Comparison of ENCODE assay signal across 11 mouse cellular contexts in the genomic region with DNA sequence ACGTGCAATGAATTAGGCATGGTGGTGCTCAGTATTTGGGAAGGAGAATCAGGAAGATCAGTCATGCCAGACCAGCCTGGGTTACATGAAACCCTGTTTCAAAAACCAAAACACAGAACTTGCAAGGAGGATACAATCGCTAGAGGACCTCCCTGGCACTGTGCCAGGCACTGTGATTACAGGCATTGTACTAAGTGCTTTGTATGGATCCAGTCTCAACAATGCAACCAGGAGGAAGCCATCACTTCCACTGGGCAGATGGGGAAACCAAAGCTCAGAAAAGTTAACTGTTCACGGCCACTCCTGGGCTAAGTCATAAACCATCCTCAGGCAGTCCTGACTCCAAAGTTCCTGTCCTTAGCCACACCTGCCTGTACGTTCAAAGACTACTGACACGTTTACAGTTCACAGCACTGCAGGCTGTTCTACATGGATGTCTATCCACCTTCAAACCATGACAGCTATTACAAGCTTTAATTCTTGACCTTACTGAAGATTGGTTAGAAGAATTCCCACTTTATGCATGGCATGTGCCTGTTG. TPM values are rescaled to one million over a fixed set of nuclear protein-coding genes. Genes with fewer than 3 reads are reported as not detected.
DNase-seq lines count a peak whose midpoint lies in the region; ATAC-seq and TF ChIP-seq lines count a peak whose summit lies in the region.
"Had no signal": no experiment of that assay in that cellular context is flagged by ENCODE, and none has a peak within 500 bp of the region (broad histone marks: within the 10 kb centered on the region; RNA-seq: fewer than 3 reads in every experiment).

No protein-coding gene starts in this region.

- H3K9ac ChIP-seq in embryonic facial prominence, embryonic 11.5 days (replicated peaks; ENCODE audit: low read length), result no peak overlapping the region
- no peak overlapping the region for H3K9ac ChIP-seq in midbrain, postnatal 0 days (replicated peaks; ENCODE audit: low read length, poor library complexity, severe bottlenecking)
- no peak overlapping the region for H3K9ac ChIP-seq in midbrain, embryonic 16.5 days (ENCODE audit: low read depth, low read length)
- no peak overlapping the region for H3K9ac ChIP-seq in intestine, embryonic 15.5 days
- H3K9ac ChIP-seq: liver, embryonic 15.5 days; neural tube, embryonic 15.5 days had no signal

- H3K4me2 ChIP-seq in embryonic facial prominence, embryonic 11.5 days (ENCODE audit: low read depth, low read length), result no peak overlapping the region
- no peak overlapping the region for H3K4me2 ChIP-seq in midbrain, postnatal 0 days (ENCODE audit: low read depth, low read length, poor library complexity, severe bottlenecking)
- no peak overlapping the region for H3K4me2 ChIP-seq in midbrain, embryonic 16.5 days (ENCODE audit: low read length)
- no peak overlapping the region for H3K4me2 ChIP-seq in intestine, embryonic 15.5 days (replicated peaks)
- H3K4me2 ChIP-seq: liver, embryonic 15.5 days; neural tube, embryonic 15.5 days had no signal

- no peak for ATAC-seq in embryonic facial prominence, embryonic 11.5 days (replicated peaks; ENCODE audit: insufficient number of reproducible peaks, low FRiP score, low TSS enrichment, low read depth)
- ATAC-seq in midbrain, postnatal 0 days (ENCODE audit: low FRiP score), result no peak
- ATAC-seq in midbrain, embryonic 16.5 days, result no peak
- ATAC-seq in intestine, embryonic 15.5 days, result peak; percentile 78
- 0 out of 2 replicates have a peak, but pooled peaks have one; percentile 12 for ATAC-seq in megakaryocyte, adult 5-6 weeks (ENCODE audit: poor library complexity, severe bottlenecking)
- ATAC-seq in granulocyte monocyte progenitor cell, adult 5-6 weeks (replicated peaks; ENCODE audit: poor library complexity, severe bottlenecking), result no peak
- ATAC-seq: CD4-positive, CD25-positive, alpha-beta regulatory T cell, adult 4 months had no signal

- no peaks in the 10 kb centered on the region for H3K36me3 ChIP-seq in embryonic facial prominence, embryonic 11.5 days (replicated peaks; ENCODE audit: control insufficient read depth, insufficient read depth, low read depth, low read length)
- no peaks in the 10 kb centered on the region for H3K36me3 ChIP-seq in embryonic facial prominence, embryonic 10.5 days (replicated peaks)
- no peaks in the 10 kb centered on the region for H3K36me3 ChIP-seq in midbrain, postnatal 0 days (ENCODE audit: insufficient read depth, low read length)
- H3K36me3 ChIP-seq in midbrain, embryonic 16.5 days (ENCODE audit: control insufficient read depth, insufficient read depth, low read length), result no peaks in the 10 kb centered on the region
- no peaks in the 10 kb centered on the region for H3K36me3 ChIP-seq in intestine, embryonic 15.5 days
- H3K36me3 ChIP-seq: liver, embryonic 15.5 days; neural tube, embryonic 15.5 days had no signal

- no peak overlapping the region for H3K27ac ChIP-seq in embryonic facial prominence, embryonic 11.5 days (replicated peaks; ENCODE audit: low read depth, low read length)
- no peak overlapping the region for H3K27ac ChIP-seq in embryonic facial prominence, embryonic 10.5 days (replicated peaks)
- no peak overlapping the region for H3K27ac ChIP-seq in midbrain, postnatal 0 days (ENCODE audit: low read depth, low read length)
- no peak overlapping the region for H3K27ac ChIP-seq in midbrain, embryonic 16.5 days (ENCODE audit: low read length)
- no peak overlapping the region for H3K27ac ChIP-seq in intestine, embryonic 15.5 days
- H3K27ac ChIP-seq: liver, embryonic 15.5 days; neural tube, embryonic 15.5 days had no signal

- H3K4me1 ChIP-seq in embryonic facial prominence, embryonic 11.5 days (ENCODE audit: control insufficient read depth, insufficient read depth, low read length), result no peaks in the 10 kb centered on the region
- H3K4me1 ChIP-seq in embryonic facial prominence, embryonic 10.5 days, result peaks cover 20% of the 10 kb centered on the region
- no peaks in the 10 kb centered on the region for H3K4me1 ChIP-seq in midbrain, postnatal 0 days (ENCODE audit: insufficient read depth, low read length)
- peaks cover 9% of the 10 kb centered on the region for H3K4me1 ChIP-seq in midbrain, embryonic 16.5 days (ENCODE audit: control insufficient read depth, insufficient read depth, low read length)
- 0 out of 2 replicates have a peak, but pooled peaks cover 10% of the 10 kb centered on the region for H3K4me1 ChIP-seq in intestine, embryonic 15.5 days (replicated peaks)

- 82% methylated on average over 5 of the region's 5 CpGs for WGBS in embryonic facial prominence, embryonic 11.5 days
- WGBS in embryonic facial prominence, embryonic 10.5 days, result 90% methylated on average over 5 of the region's 5 CpGs
- WGBS in midbrain, postnatal 0 days, result 55% methylated on average over 5 of the region's 5 CpGs
- WGBS in midbrain, embryonic 16.5 days, result 57% methylated on average over 5 of the region's 5 CpGs
- 32% methylated on average over 5 of the region's 5 CpGs for WGBS in intestine, embryonic 15.5 days

- peak; percentile 32 for DNase-seq in embryonic facial prominence, embryonic 11.5 days (ENCODE audit: low spot score)
- no peak for DNase-seq in embryonic facial prominence, embryonic 10.5 days (ENCODE audit: low spot score)
- peak; percentile 15 for DNase-seq in midbrain, postnatal 0 days (ENCODE audit: low spot score)
- no peak for DNase-seq in cerebellum, adult 9-10 months

- no peak overlapping the region for H3K4me3 ChIP-seq in embryonic facial prominence, embryonic 11.5 days (ENCODE audit: low read depth, low read length)
- H3K4me3 ChIP-seq in embryonic facial prominence, embryonic 10.5 days, result no peak overlapping the region
- H3K4me3 ChIP-seq in midbrain, postnatal 0 days (ENCODE audit: low read depth, low read length), result no peak overlapping the region
- H3K4me3 ChIP-seq in midbrain, embryonic 16.5 days (ENCODE audit: low read depth, low read length), result no peak overlapping the region
- no peak overlapping the region for H3K4me3 ChIP-seq in intestine, embryonic 15.5 days (replicated peaks)
- H3K4me3 ChIP-seq: liver, embryonic 15.5 days; neural tube, embryonic 15.5 days had no signal

- no peaks in the 10 kb centered on the region for H3K27me3 ChIP-seq in embryonic facial prominence, embryonic 11.5 days (ENCODE audit: control insufficient read depth, insufficient read depth, low read length)
- H3K27me3 ChIP-seq in embryonic facial prominence, embryonic 10.5 days (replicated peaks; ENCODE audit: low read depth, poor library complexity, severe bottlenecking), result no peaks in the 10 kb centered on the region
- no peaks in the 10 kb centered on the region for H3K27me3 ChIP-seq in midbrain, postnatal 0 days (ENCODE audit: insufficient read depth, low read length)
- H3K27me3 ChIP-seq in midbrain, embryonic 16.5 days (ENCODE audit: control insufficient read depth, insufficient read depth, low read depth, low read length), result no peaks in the 10 kb centered on the region
- H3K27me3 ChIP-seq in intestine, embryonic 15.5 days (replicated peaks), result no peaks in the 10 kb centered on the region
- H3K27me3 ChIP-seq: liver, embryonic 15.5 days; neural tube, embryonic 15.5 days had no signal

- H3K9me3 ChIP-seq in embryonic facial prominence, embryonic 11.5 days (replicated peaks; ENCODE audit: control insufficient read depth, low read length), result no peaks in the 10 kb centered on the region
- no peaks in the 10 kb centered on the region for H3K9me3 ChIP-seq in embryonic facial prominence, embryonic 10.5 days
- no peaks in the 10 kb centered on the region for H3K9me3 ChIP-seq in midbrain, postnatal 0 days (ENCODE audit: low read length)
- no peaks in the 10 kb centered on the region for H3K9me3 ChIP-seq in midbrain, embryonic 16.5 days (replicated peaks; ENCODE audit: control insufficient read depth, low read length, poor library complexity, severe bottlenecking)
- H3K9me3 ChIP-seq in intestine, embryonic 15.5 days, result no peaks in the 10 kb centered on the region
- H3K9me3 ChIP-seq: liver, embryonic 15.5 days; neural tube, embryonic 15.5 days had no signal

- no peak for TF ChIP-seq CTCF in midbrain, postnatal 0 days (IDR thresholded peaks at IDR 0.05)

RNA-seq across cellular contexts. Expression of gene Zfyve19, which starts 5.4 kb away (rescaled TPM):
- 44.3 and 46.1 TPM in 2 replicates for polyA plus RNA-seq in embryonic facial prominence, embryonic 11.5 days (2014; fragmentation: Nextera tagmentation; extraction: Ambion mirVana)
- polyA plus RNA-seq in embryonic facial prominence, embryonic 10.5 days (2016; fragmentation: Nextera tagmentation; extraction: Ambion mirVana), result 52.9 and 58.5 TPM in 2 replicates
- total RNA-seq in midbrain, postnatal 0 days (2014; rRNA removed), result 30.5 and 44.0 TPM in 2 replicates
- polyA plus RNA-seq in midbrain, postnatal 0 days (2015; fragmentation: Nextera tagmentation; extraction: Ambion mirVana), result 52.0 and 57.3 TPM in 2 replicates
- polyA plus RNA-seq in midbrain, embryonic 16.5 days (2015; fragmentation: Nextera tagmentation; extraction: Ambion mirVana), result 62.4 and 62.6 TPM in 2 replicates
- 59.3 and 64.9 TPM in 2 replicates for polyA plus RNA-seq in intestine, embryonic 15.5 days (2015; fragmentation: Nextera tagmentation; extraction: Ambion mirVana)
- 16.4 and 21.6 TPM in 2 replicates for total RNA-seq in megakaryocyte, adult 5-6 weeks (2015)
- total RNA-seq in megakaryocyte, adult 5-6 weeks (2017), result 30.7 and 39.8 TPM in 2 replicates
- 49.0 and 76.4 TPM in 2 replicates for total RNA-seq in granulocyte monocyte progenitor cell, adult 5-6 weeks (2014; fragmentation: Nextera tagmentation)
- 66.1 and 83.0 TPM in 2 replicates for total RNA-seq in granulocyte monocyte progenitor cell, adult 5-6 weeks (2017)

RNA-seq across cellular contexts. Expression of gene Dnajc17, which starts 5.6 kb away (rescaled TPM):
- 25.9 and 26.2 TPM in 2 replicates for polyA plus RNA-seq in embryonic facial prominence, embryonic 11.5 days (2014; fragmentation: Nextera tagmentation; extraction: Ambion mirVana)
- polyA plus RNA-seq in embryonic facial prominence, embryonic 10.5 days (2016; fragmentation: Nextera tagmentation; extraction: Ambion mirVana), result 25.2 and 25.4 TPM in 2 replicates
- 22.1 and 24.5 TPM in 2 replicates for total RNA-seq in midbrain, postnatal 0 days (2014; rRNA removed)
- 24.5 and 25.9 TPM in 2 replicates for polyA plus RNA-seq in midbrain, postnatal 0 days (2015; fragmentation: Nextera tagmentation; extraction: Ambion mirVana)
- 25.9 and 28.5 TPM in 2 replicates for polyA plus RNA-seq in midbrain, embryonic 16.5 days (2015; fragmentation: Nextera tagmentation; extraction: Ambion mirVana)
- 15.9 and 18.5 TPM in 2 replicates for polyA plus RNA-seq in intestine, embryonic 15.5 days (2015; fragmentation: Nextera tagmentation; extraction: Ambion mirVana)
- 22.8 and 24.1 TPM in 2 replicates for total RNA-seq in megakaryocyte, adult 5-6 weeks (2015)
- 46.7 and 50.7 TPM in 2 replicates for total RNA-seq in megakaryocyte, adult 5-6 weeks (2017)
- 18.6 and 22.0 TPM in 2 replicates for total RNA-seq in granulocyte monocyte progenitor cell, adult 5-6 weeks (2014; fragmentation: Nextera tagmentation)
- total RNA-seq in granulocyte monocyte progenitor cell, adult 5-6 weeks (2017), result 57.1 and 60.6 TPM in 2 replicates

RNA-seq across cellular contexts. Expression of gene Ppp1r14d, which starts 26.7 kb away (rescaled TPM):
- not detected in 2 replicates for polyA plus RNA-seq in embryonic facial prominence, embryonic 11.5 days (2014; fragmentation: Nextera tagmentation; extraction: Ambion mirVana)
- polyA plus RNA-seq in embryonic facial prominence, embryonic 10.5 days (2016; fragmentation: Nextera tagmentation; extraction: Ambion mirVana), result 0.20 TPM in 2 replicates
- total RNA-seq in midbrain, postnatal 0 days (2014; rRNA removed), result not detected in 2 replicates
- polyA plus RNA-seq in midbrain, postnatal 0 days (2015; fragmentation: Nextera tagmentation; extraction: Ambion mirVana), result not detected in 2 replicates
- polyA plus RNA-seq in midbrain, embryonic 16.5 days (2015; fragmentation: Nextera tagmentation; extraction: Ambion mirVana), result not detected in 2 replicates
- polyA plus RNA-seq in intestine, embryonic 15.5 days (2015; fragmentation: Nextera tagmentation; extraction: Ambion mirVana), result 15.2 and 18.1 TPM in 2 replicates
- total RNA-seq in megakaryocyte, adult 5-6 weeks (2015), result not detected in 2 replicates
- total RNA-seq in megakaryocyte, adult 5-6 weeks (2017), result not detected in 2 replicates
- total RNA-seq in granulocyte monocyte progenitor cell, adult 5-6 weeks (2014; fragmentation: Nextera tagmentation), result not detected in 2 replicates
- not detected in 2 replicates for total RNA-seq in granulocyte monocyte progenitor cell, adult 5-6 weeks (2017)
- polyA plus RNA-seq: CD4-positive, CD25-positive, alpha-beta regulatory T cell, adult 4 months; liver, embryonic 15.5 days; neural tube, embryonic 15.5 days had no signal

RNA-seq across cellular contexts. Expression of gene Gm14137, which starts 28.7 kb away (rescaled TPM):
- polyA plus RNA-seq in embryonic facial prominence, embryonic 11.5 days (2014; fragmentation: Nextera tagmentation; extraction: Ambion mirVana), result 0.31 and 0.41 TPM in 2 replicates
- polyA plus RNA-seq in embryonic facial prominence, embryonic 10.5 days (2016; fragmentation: Nextera tagmentation; extraction: Ambion mirVana), result 0.77 and 1.0 TPM in 2 replicates
- total RNA-seq in midbrain, postnatal 0 days (2014; rRNA removed), result 0.05 TPM in 1 of 2 replicates, not detected in the other
- 0.32 and 0.47 TPM in 2 replicates for polyA plus RNA-seq in midbrain, postnatal 0 days (2015; fragmentation: Nextera tagmentation; extraction: Ambion mirVana)
- polyA plus RNA-seq in midbrain, embryonic 16.5 days (2015; fragmentation: Nextera tagmentation; extraction: Ambion mirVana), result 1.2 and 1.5 TPM in 2 replicates
- polyA plus RNA-seq in intestine, embryonic 15.5 days (2015; fragmentation: Nextera tagmentation; extraction: Ambion mirVana), result 0.30 and 0.38 TPM in 2 replicates
- total RNA-seq in megakaryocyte, adult 5-6 weeks (2015), result not detected in 2 replicates
- total RNA-seq in megakaryocyte, adult 5-6 weeks (2017), result not detected in 2 replicates
- total RNA-seq in granulocyte monocyte progenitor cell, adult 5-6 weeks (2014; fragmentation: Nextera tagmentation), result not detected in 2 replicates
- not detected in 2 replicates for total RNA-seq in granulocyte monocyte progenitor cell, adult 5-6 weeks (2017)

RNA-seq across cellular contexts. Expression of gene Spint1, which starts 34.2 kb away (rescaled TPM):
- polyA plus RNA-seq in embryonic facial prominence, embryonic 11.5 days (2014; fragmentation: Nextera tagmentation; extraction: Ambion mirVana), result 8.9 and 9.8 TPM in 2 replicates
- 11.1 and 11.4 TPM in 2 replicates for polyA plus RNA-seq in embryonic facial prominence, embryonic 10.5 days (2016; fragmentation: Nextera tagmentation; extraction: Ambion mirVana)
- 1.3 and 1.9 TPM in 2 replicates for total RNA-seq in midbrain, postnatal 0 days (2014; rRNA removed)
- polyA plus RNA-seq in midbrain, postnatal 0 days (2015; fragmentation: Nextera tagmentation; extraction: Ambion mirVana), result 0.93 and 1.1 TPM in 2 replicates
- 0.36 and 0.72 TPM in 2 replicates for polyA plus RNA-seq in midbrain, embryonic 16.5 days (2015; fragmentation: Nextera tagmentation; extraction: Ambion mirVana)
- polyA plus RNA-seq in intestine, embryonic 15.5 days (2015; fragmentation: Nextera tagmentation; extraction: Ambion mirVana), result 96.1 and 108 TPM in 2 replicates
- total RNA-seq in megakaryocyte, adult 5-6 weeks (2015), result not detected in 2 replicates
- total RNA-seq in megakaryocyte, adult 5-6 weeks (2017), result not detected in 2 replicates
- not detected in 2 replicates for total RNA-seq in granulocyte monocyte progenitor cell, adult 5-6 weeks (2014; fragmentation: Nextera tagmentation)
- 0.15 TPM in 1 of 2 replicates, not detected in the other for total RNA-seq in granulocyte monocyte progenitor cell, adult 5-6 weeks (2017)
- polyA plus RNA-seq: CD4-positive, CD25-positive, alpha-beta regulatory T cell, adult 4 months had no signal

Comparison
In these comparisons a context has a peak if more than half of its experiments do, and no peak if none do; other contexts are left out.
1. DNase-seq: peak in embryonic facial prominence, embryonic 11.5 days (single experiment) and midbrain, postnatal 0 days (single experiment); none in embryonic facial prominence, embryonic 10.5 days (single experiment) and cerebellum, adult 9-10 months (single experiment).
2. ATAC-seq: peak in intestine, embryonic 15.5 days (single experiment) and megakaryocyte, adult 5-6 weeks (single experiment); none in embryonic facial prominence, embryonic 11.5 days (single experiment), midbrain, postnatal 0 days (single experiment), midbrain, embryonic 16.5 days (single experiment) and granulocyte monocyte progenitor cell, adult 5-6 weeks (single experiment).
3. RNA of gene Ppp1r14d, which starts 26.7 kb away (polyA plus RNA-seq): 15.2 to 18.1 TPM in intestine, embryonic 15.5 days; 0.20 TPM in embryonic facial prominence, embryonic 10.5 days, not detected in embryonic facial prominence, embryonic 11.5 days, not detected in midbrain, postnatal 0 days and not detected in midbrain, embryonic 16.5 days; every median in the first group is over 10 times any median in the second.